Mouse (Mus musculus): ENCODE data around the gene Drosha. TPM values are rescaled to one million over a fixed set of nuclear protein-coding genes. Genes with fewer than 3 reads are reported as not detected.
"Not testable (repeated sequence)": the region's sequence is repeated elsewhere in the genome, so short reads cannot be mapped to it uniquely, and the experiment has no call there.

The Drosha gene
- total RNA-seq, 2 experiments from 2014 or later: 34.8 to 39.1 TPM

GRCm38 (mm10) chr15:12937326-12937725 lies 112.7 kb downstream of the Drosha start:
- DNase-seq: not testable (repeated sequence)

DNA sequence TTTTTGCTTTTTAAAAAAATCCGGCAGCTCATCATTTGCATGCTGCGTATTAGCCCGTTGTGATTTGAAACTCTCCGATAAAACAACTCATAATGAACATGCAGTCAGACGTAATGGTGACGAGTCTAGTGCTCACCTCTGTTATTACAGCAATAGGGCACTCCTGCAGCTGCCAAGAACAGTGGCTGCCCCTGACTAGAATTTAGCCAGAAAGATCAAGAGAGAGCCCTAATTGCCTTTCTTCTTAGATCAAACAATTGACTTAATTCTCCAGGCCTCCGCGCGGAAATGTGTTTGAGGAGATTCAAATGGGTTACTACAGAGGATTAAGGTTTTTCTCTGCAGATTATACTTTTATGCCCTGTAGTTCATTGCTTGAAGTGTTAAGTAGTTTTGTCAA lies 116.5 kb downstream of the Drosha start:
- no peak for DNase-seq

- no peak for DNase-seq
Measured at GRCm38 (mm10) chr15:12941651-12942180, 117.1 kb downstream of the Drosha start.

- DNase-seq: no peak
Measured at GRCm38 (mm10) chr15:12942424-12942823, 117.8 kb downstream of the Drosha start.

DNA sequence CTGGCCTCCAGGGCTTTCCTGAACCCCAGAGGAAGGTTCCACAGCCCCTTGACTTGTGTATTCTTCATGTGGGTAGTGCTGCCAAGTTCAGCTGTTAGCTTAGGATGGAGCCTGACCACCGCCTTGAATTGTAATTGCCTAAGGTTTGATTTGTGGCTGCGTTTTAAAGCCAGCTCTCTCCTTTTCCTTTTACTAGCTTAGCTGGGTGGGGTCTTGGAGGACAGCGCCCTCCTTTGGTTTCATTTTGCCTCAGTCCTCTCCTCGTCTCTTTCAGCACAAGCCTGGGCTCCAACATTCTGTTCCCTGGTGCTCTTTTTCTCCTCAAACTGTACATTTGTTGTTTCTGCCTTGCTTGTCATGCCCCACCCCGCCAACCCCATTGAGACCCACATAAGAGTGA lies 133.4 kb downstream of the Drosha start:
- no peak for DNase-seq

- no peak for DNase-seq
Measured at GRCm38 (mm10) chr15:12962179-12962578, 137.6 kb downstream of the Drosha start.

DNA sequence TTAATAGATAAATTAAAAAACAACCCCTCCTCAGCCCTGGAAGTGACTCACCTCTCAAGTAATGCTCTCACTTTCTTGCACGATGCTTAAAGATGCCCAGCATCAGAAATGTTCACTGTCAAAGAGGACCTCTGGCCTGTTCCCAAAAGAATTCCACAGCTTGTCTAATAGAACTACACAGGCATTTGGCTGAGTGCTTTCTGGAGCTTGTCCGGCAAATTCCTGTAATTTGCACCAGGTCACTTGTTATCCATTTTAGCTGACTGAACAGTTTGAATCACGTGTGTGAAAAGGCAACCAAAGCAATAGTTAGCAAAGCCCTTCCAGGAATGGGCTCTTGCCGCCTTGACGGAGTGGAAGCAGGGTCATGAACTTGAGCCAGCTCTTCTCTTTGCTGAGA lies 140.6 kb downstream of the Drosha start:
- DNase-seq: peak in 1 of 2 experiments; percentile 1

DNA sequence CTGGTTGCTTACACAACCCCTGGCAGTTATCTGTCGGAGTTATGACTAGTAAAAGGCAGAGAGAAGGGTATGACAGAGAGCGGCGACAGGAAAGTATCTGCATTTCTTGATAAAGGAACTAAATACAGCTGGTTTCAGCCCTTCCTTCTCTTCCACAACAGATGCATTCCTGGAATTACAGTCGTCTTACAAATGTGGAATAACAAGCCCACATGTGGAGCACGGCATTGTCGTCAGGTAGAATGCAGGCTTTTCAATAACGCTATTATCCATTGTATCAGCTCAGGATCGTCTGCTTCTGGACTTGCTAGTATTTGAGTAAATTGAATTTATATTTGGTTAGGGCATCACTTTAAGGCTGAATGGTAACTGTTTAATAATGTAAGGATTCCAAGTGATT lies 144.2 kb downstream of the Drosha start:
- DNase-seq: no peak

DNA sequence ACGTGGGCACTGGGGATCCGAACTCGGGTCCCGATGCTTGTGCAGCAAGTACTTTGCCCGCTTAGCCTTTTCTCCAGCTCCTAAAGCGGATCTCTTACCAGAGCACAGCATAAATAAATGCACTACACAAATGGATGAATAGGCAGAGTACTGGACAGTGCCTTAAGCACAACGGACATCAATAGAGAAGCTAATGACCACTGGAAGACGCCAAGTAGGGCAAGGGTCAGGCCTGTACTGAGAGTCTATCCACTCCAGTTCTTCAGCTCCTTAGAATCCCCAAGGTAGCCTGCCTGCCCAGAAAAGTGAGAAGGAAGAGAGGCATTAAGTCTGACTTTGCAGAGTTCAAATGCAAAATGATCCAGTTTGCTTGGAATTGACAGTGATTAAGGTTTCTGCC lies 147.8 kb downstream of the Drosha start:
- DNase-seq: peak; percentile 13 to 21

Small RNA genes within 50 kb of the gene (microRNA-seq; reads per million reads assigned to microRNA genes)
- gene Gm47288: 0 reads per million in 2 experiments

Other genes with a start within 250 kb of the Drosha start
- gene Pdzd2, start 84.9 kb upstream of the Drosha start, total RNA-seq (2021): 10 to 100 TPM; 68.0 to 82.0 TPM
- gene 6030458C11Rik, start 166 bp upstream of the Drosha start, total RNA-seq (2021): 10 to 100 TPM; 13.5 to 13.9 TPM